Mouse (Mus musculus): Measurements from ENCODE around the gene Wars. TPM values are rescaled to one million over a fixed set of nuclear protein-coding genes. Genes with fewer than 3 reads are reported as not detected.

The Wars gene
- polyA plus RNA-seq, 1 experiment from 2014 or later, result 112 TPM

GRCm38 (mm10) chr12:108858486-108858885, 35.5 kb downstream of the Wars start:
- ATAC-seq (ENCODE audit: low FRiP score) (no peak), DNase-seq (ENCODE audit: low spot score) (no peak)
- H3K36me3 ChIP-seq (ENCODE audit: control insufficient read depth, insufficient read depth, low read length), result peaks cover 11% of the 10 kb centered on the region; the same call in 1 of the 2 replicates
- H3K4me1 ChIP-seq (replicated peaks; ENCODE audit: control insufficient read depth, insufficient read depth, low read length), result no peaks in the 10 kb centered on the region
- no peak overlapping the region for H3K9ac ChIP-seq (ENCODE audit: low read depth, low read length)
- no peak overlapping the region for H3K4me3 ChIP-seq (ENCODE audit: low read depth, low read length)
- no peaks in the 10 kb centered on the region for H3K9me3 ChIP-seq (ENCODE audit: control insufficient read depth, low read length)
- H3K27ac ChIP-seq (ENCODE audit: low read depth, low read length), result no peak overlapping the region
- H3K4me2 ChIP-seq (replicated peaks; ENCODE audit: low read depth, low read length), result no peak overlapping the region
- WGBS, result 88% methylated on average over 5 of the region's 5 CpGs
- no peaks in the 10 kb centered on the region for H3K27me3 ChIP-seq (ENCODE audit: control insufficient read depth, insufficient read depth, low read length)

- H3K36me3 ChIP-seq (ENCODE audit: control insufficient read depth, insufficient read depth, low read length), result 0 out of 2 replicates have a peak, but pooled peaks cover 4% of the 10 kb centered on the region
- 79% methylated on average over 7 of the region's 7 CpGs for WGBS
Observed at GRCm38 (mm10) chr12:108857589-108858184, 36.3 kb downstream of the Wars start.

GRCm38 (mm10) chr12:108857109-108857508, 36.9 kb downstream of the Wars start:
- 89% methylated on average over 7 of the region's 7 CpGs for WGBS
- no peak for ATAC-seq (ENCODE audit: low FRiP score)

More at GRCm38 (mm10) chr12:108857589-108858184, 36.3 kb downstream of the Wars start:
- Histone ChIP-seq H3K9me3 (ENCODE audit: control insufficient read depth, low read length) (no peaks in the 10 kb centered on the region), H3K4me3 (ENCODE audit: low read depth, low read length) (no peak overlapping the region), H3K4me1 (replicated peaks; ENCODE audit: control insufficient read depth, insufficient read depth, low read length) (no peaks in the 10 kb centered on the region), H3K27me3 (ENCODE audit: control insufficient read depth, insufficient read depth, low read length) (no peaks in the 10 kb centered on the region), H3K27ac (ENCODE audit: low read depth, low read length) (no peak overlapping the region), H3K9ac (ENCODE audit: low read depth, low read length) (no peak overlapping the region), H3K4me2 (replicated peaks; ENCODE audit: low read depth, low read length) (no peak overlapping the region)
- no peak for ATAC-seq (ENCODE audit: low FRiP score)
- no peak for DNase-seq (ENCODE audit: low spot score)

GRCm38 (mm10) chr12:108856186-108856585, 37.8 kb downstream of the Wars start:
- H3K36me3 ChIP-seq (ENCODE audit: control insufficient read depth, insufficient read depth, low read length), result 0 out of 2 replicates have a peak, but pooled peaks cover under 1% of the 10 kb centered on the region
- no peak overlapping the region for H3K27ac ChIP-seq (ENCODE audit: low read depth, low read length)
- no peak for ATAC-seq (ENCODE audit: low FRiP score)
- 85% methylated on average over 8 of the region's 8 CpGs for WGBS
- no peaks in the 10 kb centered on the region for H3K4me1 ChIP-seq (replicated peaks; ENCODE audit: control insufficient read depth, insufficient read depth, low read length)
- H3K9ac ChIP-seq (ENCODE audit: low read depth, low read length), result no peak overlapping the region
- H3K27me3 ChIP-seq (ENCODE audit: control insufficient read depth, insufficient read depth, low read length), result no peaks in the 10 kb centered on the region
- H3K4me2 ChIP-seq (replicated peaks; ENCODE audit: low read depth, low read length), result no peak overlapping the region
- DNase-seq (ENCODE audit: low spot score), result no peak
- H3K9me3 ChIP-seq (ENCODE audit: control insufficient read depth, low read length), result no peaks in the 10 kb centered on the region
- no peak overlapping the region for H3K4me3 ChIP-seq (ENCODE audit: low read depth, low read length)

More at GRCm38 (mm10) chr12:108857109-108857508, 36.9 kb downstream of the Wars start:
- Histone ChIP-seq H3K4me2 (replicated peaks; ENCODE audit: low read depth, low read length) (no peak overlapping the region), H3K4me1 (replicated peaks; ENCODE audit: control insufficient read depth, insufficient read depth, low read length) (no peaks in the 10 kb centered on the region), H3K9me3 (ENCODE audit: control insufficient read depth, low read length) (no peaks in the 10 kb centered on the region), H3K36me3 (ENCODE audit: control insufficient read depth, insufficient read depth, low read length) (0 out of 2 replicates have a peak, but pooled peaks cover 2% of the 10 kb centered on the region), H3K27me3 (ENCODE audit: control insufficient read depth, insufficient read depth, low read length) (no peaks in the 10 kb centered on the region), H3K27ac (ENCODE audit: low read depth, low read length) (no peak overlapping the region), H3K4me3 (ENCODE audit: low read depth, low read length) (no peak overlapping the region), H3K9ac (ENCODE audit: low read depth, low read length) (no peak overlapping the region)
- DNase-seq (ENCODE audit: low spot score), result no peak

GRCm38 (mm10) chr12:108855081-108855480, 38.9 kb downstream of the Wars start:
- H3K4me2 ChIP-seq (replicated peaks; ENCODE audit: low read depth, low read length), result no peak overlapping the region
- WGBS, result 93% methylated on average over 10 of the region's 10 CpGs

GRCm38 (mm10) chr12:108852822-108853221, 41.2 kb downstream of the Wars start:
- Histone ChIP-seq H3K27ac (ENCODE audit: low read depth, low read length) (no peak overlapping the region), H3K36me3 (ENCODE audit: control insufficient read depth, insufficient read depth, low read length) (no peaks in the 10 kb centered on the region), H3K4me2 (replicated peaks; ENCODE audit: low read depth, low read length) (no peak overlapping the region), H3K4me3 (ENCODE audit: low read depth, low read length) (no peak overlapping the region), H3K9me3 (ENCODE audit: control insufficient read depth, low read length) (no peaks in the 10 kb centered on the region), H3K4me1 (replicated peaks; ENCODE audit: control insufficient read depth, insufficient read depth, low read length) (no peaks in the 10 kb centered on the region; the same call in 1 of the 2 replicates), H3K27me3 (ENCODE audit: control insufficient read depth, insufficient read depth, low read length) (no peaks in the 10 kb centered on the region), H3K9ac (ENCODE audit: low read depth, low read length) (no peak overlapping the region)
- WGBS, result 85% methylated on average over 8 of the region's 8 CpGs
- no peak for DNase-seq (ENCODE audit: low spot score)
- no peak for ATAC-seq (ENCODE audit: low FRiP score)

More at GRCm38 (mm10) chr12:108855081-108855480, 38.9 kb downstream of the Wars start:
- DNase-seq (ENCODE audit: low spot score) (no peak), ATAC-seq (ENCODE audit: low FRiP score) (no peak)
- Histone ChIP-seq H3K9me3 (ENCODE audit: control insufficient read depth, low read length) (no peaks in the 10 kb centered on the region), H3K27ac (ENCODE audit: low read depth, low read length) (no peak overlapping the region), H3K4me3 (ENCODE audit: low read depth, low read length) (no peak overlapping the region), H3K9ac (ENCODE audit: low read depth, low read length) (no peak overlapping the region), H3K27me3 (ENCODE audit: control insufficient read depth, insufficient read depth, low read length) (no peaks in the 10 kb centered on the region), H3K36me3 (ENCODE audit: control insufficient read depth, insufficient read depth, low read length) (no peaks in the 10 kb centered on the region), H3K4me1 (replicated peaks; ENCODE audit: control insufficient read depth, insufficient read depth, low read length) (no peaks in the 10 kb centered on the region; the same call in 1 of the 2 replicates)

GRCm38 (mm10) chr12:108850886-108851285, 43.1 kb downstream of the Wars start:
- H3K27me3 ChIP-seq (ENCODE audit: control insufficient read depth, insufficient read depth, low read length), result no peaks in the 10 kb centered on the region
- no peaks in the 10 kb centered on the region for H3K36me3 ChIP-seq (ENCODE audit: control insufficient read depth, insufficient read depth, low read length)
- no peak overlapping the region for H3K4me3 ChIP-seq (ENCODE audit: low read depth, low read length)
- ATAC-seq (ENCODE audit: low FRiP score) (no peak), DNase-seq (ENCODE audit: low spot score) (no peak)
- no peak overlapping the region for H3K9ac ChIP-seq (ENCODE audit: low read depth, low read length)
- H3K4me1 ChIP-seq (replicated peaks; ENCODE audit: control insufficient read depth, insufficient read depth, low read length), result no peaks in the 10 kb centered on the region; the same call in 1 of the 2 replicates
- H3K4me2 ChIP-seq (replicated peaks; ENCODE audit: low read depth, low read length), result no peak overlapping the region
- 85% methylated on average over 8 of the region's 8 CpGs for WGBS
- no peaks in the 10 kb centered on the region for H3K9me3 ChIP-seq (ENCODE audit: control insufficient read depth, low read length)
- no peak overlapping the region for H3K27ac ChIP-seq (ENCODE audit: low read depth, low read length)

GRCm38 (mm10) chr12:108850129-108850528, 43.8 kb downstream of the Wars start:
- no peak for DNase-seq (ENCODE audit: low spot score)
- no peaks in the 10 kb centered on the region for H3K27me3 ChIP-seq (ENCODE audit: control insufficient read depth, insufficient read depth, low read length)
- H3K27ac ChIP-seq (ENCODE audit: low read depth, low read length), result no peak overlapping the region
- H3K9ac ChIP-seq (ENCODE audit: low read depth, low read length), result no peak overlapping the region
- no peak overlapping the region for H3K4me3 ChIP-seq (ENCODE audit: low read depth, low read length)
- H3K9me3 ChIP-seq (ENCODE audit: control insufficient read depth, low read length), result no peaks in the 10 kb centered on the region
- H3K36me3 ChIP-seq (ENCODE audit: control insufficient read depth, insufficient read depth, low read length), result no peaks in the 10 kb centered on the region
- H3K4me2 ChIP-seq (replicated peaks; ENCODE audit: low read depth, low read length), result no peak overlapping the region
- no peaks in the 10 kb centered on the region; the same call in 1 of the 2 replicates for H3K4me1 ChIP-seq (replicated peaks; ENCODE audit: control insufficient read depth, insufficient read depth, low read length)
- 59% methylated on average over 8 of the region's 8 CpGs for WGBS
- ATAC-seq (ENCODE audit: low FRiP score), result no peak

GRCm38 (mm10) chr12:108849488-108850022, 44.4 kb downstream of the Wars start:
- Histone ChIP-seq H3K4me1 (replicated peaks; ENCODE audit: control insufficient read depth, insufficient read depth, low read length) (no peaks in the 10 kb centered on the region; the same call in 1 of the 2 replicates), H3K9ac (ENCODE audit: low read depth, low read length) (no peak overlapping the region), H3K9me3 (ENCODE audit: control insufficient read depth, low read length) (no peaks in the 10 kb centered on the region), H3K4me2 (replicated peaks; ENCODE audit: low read depth, low read length) (no peak overlapping the region), H3K27ac (ENCODE audit: low read depth, low read length) (no peak overlapping the region), H3K4me3 (ENCODE audit: low read depth, low read length) (no peak overlapping the region), H3K27me3 (ENCODE audit: control insufficient read depth, insufficient read depth, low read length) (no peaks in the 10 kb centered on the region), H3K36me3 (ENCODE audit: control insufficient read depth, insufficient read depth, low read length) (no peaks in the 10 kb centered on the region)
- DNase-seq (ENCODE audit: low spot score) (no peak), ATAC-seq (ENCODE audit: low FRiP score) (no peak)
- WGBS, result 87% methylated on average over 4 of the region's 4 CpGs
